Mouse (Mus musculus): ENCODE results near the gene Dkk3. TPM values are rescaled to one million over a fixed set of nuclear protein-coding genes. Genes with fewer than 3 reads are reported as not detected.
A peak's percentile ranks its signal among the peaks of the same experiment; 100 is the strongest.

Gene Dkk3
- polyA plus RNA-seq, 1 experiment from 2014 or later = 26.7 TPM

GRCm38 (mm10) chr7:112127085-112127637 is 31.7 kb downstream of the Dkk3 start:
- H3K4me3 ChIP-seq (ENCODE audit: low read length) = no peak overlapping the region
- H3K4me1 ChIP-seq (ENCODE audit: control insufficient read depth, insufficient read depth, low read length) = no peaks in the 10 kb centered on the region
- no peak overlapping the region for H3K4me2 ChIP-seq (ENCODE audit: low read depth, low read length)
- ATAC-seq = no peak
- H3K36me3 ChIP-seq (ENCODE audit: control insufficient read depth, insufficient read depth, low read length) = no peaks in the 10 kb centered on the region
- no peaks in the 10 kb centered on the region for H3K27me3 ChIP-seq (replicated peaks; ENCODE audit: control insufficient read depth, insufficient read depth, low read length)
- H3K9me3 ChIP-seq (ENCODE audit: control insufficient read depth, low read length) = no peaks in the 10 kb centered on the region
- H3K9ac ChIP-seq (ENCODE audit: low read depth, low read length) = no peak overlapping the region
- 60% methylated on average over 5 of the region's 5 CpGs for WGBS
- no peak overlapping the region for H3K27ac ChIP-seq (ENCODE audit: low read length)

- Histone ChIP-seq H3K9me3 (ENCODE audit: control insufficient read depth, low read length) (no peaks in the 10 kb centered on the region), H3K4me2 (ENCODE audit: low read depth, low read length) (no peak overlapping the region), H3K4me3 (ENCODE audit: low read length) (no peak overlapping the region), H3K27ac (ENCODE audit: low read length) (no peak overlapping the region), H3K9ac (ENCODE audit: low read depth, low read length) (no peak overlapping the region), H3K36me3 (ENCODE audit: control insufficient read depth, insufficient read depth, low read length) (no peaks in the 10 kb centered on the region), H3K4me1 (ENCODE audit: control insufficient read depth, insufficient read depth, low read length) (no peaks in the 10 kb centered on the region), H3K27me3 (replicated peaks; ENCODE audit: control insufficient read depth, insufficient read depth, low read length) (no peaks in the 10 kb centered on the region)
- no peak for ATAC-seq
- WGBS = 86% methylated on average over 7 of the region's 7 CpGs
Observed at GRCm38 (mm10) chr7:112125625-112126260, 33.1 kb downstream of the Dkk3 start.

DNA sequence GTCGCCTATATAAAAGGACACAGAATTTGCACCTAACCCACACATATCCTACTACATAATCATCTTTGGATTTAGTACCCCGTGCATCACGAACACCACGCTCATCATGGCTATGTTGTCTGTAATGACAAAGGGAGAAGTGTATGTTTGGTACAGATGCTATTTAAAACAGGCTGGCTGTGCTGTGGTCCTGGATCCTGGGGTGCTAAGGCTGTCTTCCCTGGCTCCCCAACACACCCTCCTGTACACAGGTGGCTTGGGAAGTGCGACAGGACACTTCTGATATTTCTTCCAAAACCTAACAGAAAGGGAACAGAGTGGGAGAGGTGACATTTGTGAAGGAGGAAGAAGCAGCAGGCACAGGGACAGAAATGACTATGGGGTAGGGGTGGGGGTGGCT is 35.2 kb downstream of the Dkk3 start:
- H3K27ac ChIP-seq (ENCODE audit: low read length) = no peak overlapping the region
- H3K27me3 ChIP-seq (replicated peaks; ENCODE audit: control insufficient read depth, insufficient read depth, low read length) = no peaks in the 10 kb centered on the region
- WGBS = 89% methylated on average over 5 of the region's 5 CpGs
- H3K4me3 ChIP-seq (ENCODE audit: low read length) = no peak overlapping the region
- no peak for ATAC-seq
- no peaks in the 10 kb centered on the region for H3K9me3 ChIP-seq (ENCODE audit: control insufficient read depth, low read length)
- no peak overlapping the region for H3K4me2 ChIP-seq (ENCODE audit: low read depth, low read length)
- H3K36me3 ChIP-seq (ENCODE audit: control insufficient read depth, insufficient read depth, low read length) = no peaks in the 10 kb centered on the region
- H3K4me1 ChIP-seq (ENCODE audit: control insufficient read depth, insufficient read depth, low read length) = no peaks in the 10 kb centered on the region
- H3K9ac ChIP-seq (ENCODE audit: low read depth, low read length) = no peak overlapping the region

DNA sequence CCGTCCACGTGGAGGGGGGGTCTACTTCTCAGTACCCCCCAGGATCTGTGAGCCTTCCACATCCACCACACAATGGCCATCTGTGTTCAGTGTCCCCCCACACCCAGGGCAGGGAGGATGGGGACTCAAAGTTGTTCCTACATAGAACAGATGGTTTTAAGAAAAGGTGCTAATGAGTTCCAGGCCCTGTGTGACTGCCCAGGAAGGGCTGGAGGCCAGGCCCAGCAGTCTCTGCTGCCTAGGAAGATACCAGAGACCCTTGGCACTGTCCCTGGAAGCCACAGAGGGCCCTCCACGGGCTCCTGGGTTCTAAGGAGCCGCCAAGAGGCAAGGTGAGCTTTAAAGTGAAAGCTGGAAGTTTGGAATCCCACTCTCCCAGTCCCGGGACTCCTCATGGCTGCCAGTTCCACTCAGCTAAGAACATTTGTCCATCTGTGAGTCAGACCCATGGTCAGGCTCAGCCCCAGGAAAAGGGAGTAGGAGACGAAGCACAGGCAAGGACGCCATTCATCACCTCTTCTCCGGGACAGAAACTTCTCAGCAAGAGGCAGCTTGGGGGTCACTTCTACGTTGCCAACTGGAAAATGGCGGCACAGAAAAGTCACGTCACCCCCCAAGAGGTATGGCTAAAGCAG is 36.9 kb downstream of the Dkk3 start:
- no peaks in the 10 kb centered on the region for H3K9me3 ChIP-seq (ENCODE audit: control insufficient read depth, low read length)
- WGBS = 77% methylated on average over 11 of the region's 11 CpGs
- H3K27ac ChIP-seq (ENCODE audit: low read length) = no peak overlapping the region
- no peak overlapping the region for H3K9ac ChIP-seq (ENCODE audit: low read depth, low read length)
- no peaks in the 10 kb centered on the region for H3K36me3 ChIP-seq (ENCODE audit: control insufficient read depth, insufficient read depth, low read length)
- H3K4me2 ChIP-seq (ENCODE audit: low read depth, low read length) = no peak overlapping the region
- H3K4me3 ChIP-seq (ENCODE audit: low read length) = no peak overlapping the region
- no peaks in the 10 kb centered on the region for H3K27me3 ChIP-seq (replicated peaks; ENCODE audit: control insufficient read depth, insufficient read depth, low read length)
- ATAC-seq = no peak
- H3K4me1 ChIP-seq (ENCODE audit: control insufficient read depth, insufficient read depth, low read length) = no peaks in the 10 kb centered on the region

GRCm38 (mm10) chr7:112120861-112121810 is 37.7 kb downstream of the Dkk3 start:
- no peaks in the 10 kb centered on the region for H3K27me3 ChIP-seq (replicated peaks; ENCODE audit: control insufficient read depth, insufficient read depth, low read length)
- no peaks in the 10 kb centered on the region for H3K36me3 ChIP-seq (ENCODE audit: control insufficient read depth, insufficient read depth, low read length)
- no peak overlapping the region for H3K4me3 ChIP-seq (ENCODE audit: low read length)
- no peak overlapping the region for H3K9ac ChIP-seq (ENCODE audit: low read depth, low read length)
- 78% methylated on average over 11 of the region's 11 CpGs for WGBS
- H3K4me2 ChIP-seq (ENCODE audit: low read depth, low read length) = no peak overlapping the region
- peak; percentile 36; the same call in 1 of the 2 replicates for ATAC-seq
- no peaks in the 10 kb centered on the region for H3K4me1 ChIP-seq (ENCODE audit: control insufficient read depth, insufficient read depth, low read length)
- no peak overlapping the region for H3K27ac ChIP-seq (ENCODE audit: low read length)
- H3K9me3 ChIP-seq (ENCODE audit: control insufficient read depth, low read length) = no peaks in the 10 kb centered on the region

DNA sequence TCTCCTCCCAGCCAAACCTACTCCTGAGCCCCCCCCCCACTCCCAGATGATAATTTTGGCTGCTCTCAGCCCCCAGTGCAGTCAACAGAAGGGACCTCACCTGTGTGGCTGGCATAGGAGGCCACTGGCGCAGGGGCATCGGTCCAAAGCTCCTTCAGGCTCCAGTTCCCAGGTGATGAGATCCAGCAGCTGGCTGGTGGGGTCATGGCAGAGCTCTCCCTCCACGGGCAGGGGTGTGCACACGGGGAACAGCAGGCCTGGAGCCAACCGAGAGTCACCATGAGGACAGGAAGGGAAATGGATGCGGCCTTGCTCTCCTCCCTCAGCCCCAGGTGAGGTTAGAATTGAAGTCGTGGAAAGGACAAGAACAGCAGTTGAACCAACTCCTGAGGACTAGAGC is 39.6 kb downstream of the Dkk3 start:
- 80% methylated on average over 7 of the region's 7 CpGs for WGBS
- Histone ChIP-seq H3K4me3 (ENCODE audit: low read length) (no peak overlapping the region), H3K4me2 (ENCODE audit: low read depth, low read length) (no peak overlapping the region), H3K36me3 (ENCODE audit: control insufficient read depth, insufficient read depth, low read length) (no peaks in the 10 kb centered on the region), H3K9me3 (ENCODE audit: control insufficient read depth, low read length) (no peaks in the 10 kb centered on the region), H3K27me3 (replicated peaks; ENCODE audit: control insufficient read depth, insufficient read depth, low read length) (no peaks in the 10 kb centered on the region), H3K9ac (ENCODE audit: low read depth, low read length) (no peak overlapping the region), H3K27ac (ENCODE audit: low read length) (no peak overlapping the region), H3K4me1 (ENCODE audit: control insufficient read depth, insufficient read depth, low read length) (no peaks in the 10 kb centered on the region)
- no peak for ATAC-seq

GRCm38 (mm10) chr7:112118086-112118485 is 40.8 kb downstream of the Dkk3 start:
- no peak overlapping the region for H3K9ac ChIP-seq (ENCODE audit: low read depth, low read length)
- H3K4me2 ChIP-seq (ENCODE audit: low read depth, low read length) = no peak overlapping the region
- ATAC-seq = no peak
- WGBS = 88% methylated on average over 7 of the region's 7 CpGs
- no peak overlapping the region for H3K4me3 ChIP-seq (ENCODE audit: low read length)
- H3K27me3 ChIP-seq (replicated peaks; ENCODE audit: control insufficient read depth, insufficient read depth, low read length) = no peaks in the 10 kb centered on the region
- H3K27ac ChIP-seq (ENCODE audit: low read length) = no peak overlapping the region
- H3K36me3 ChIP-seq (ENCODE audit: control insufficient read depth, insufficient read depth, low read length) = no peaks in the 10 kb centered on the region
- H3K9me3 ChIP-seq (ENCODE audit: control insufficient read depth, low read length) = no peaks in the 10 kb centered on the region
- no peaks in the 10 kb centered on the region for H3K4me1 ChIP-seq (ENCODE audit: control insufficient read depth, insufficient read depth, low read length)

- no peaks in the 10 kb centered on the region for H3K36me3 ChIP-seq (ENCODE audit: control insufficient read depth, insufficient read depth, low read length)
- H3K4me2 ChIP-seq (ENCODE audit: low read depth, low read length) = no peak overlapping the region
- no peaks in the 10 kb centered on the region for H3K27me3 ChIP-seq (replicated peaks; ENCODE audit: control insufficient read depth, insufficient read depth, low read length)
- H3K27ac ChIP-seq (ENCODE audit: low read length) = no peak overlapping the region
- H3K4me3 ChIP-seq (ENCODE audit: low read length) = no peak overlapping the region
- H3K9ac ChIP-seq (ENCODE audit: low read depth, low read length) = no peak overlapping the region
- no peaks in the 10 kb centered on the region for H3K4me1 ChIP-seq (ENCODE audit: control insufficient read depth, insufficient read depth, low read length)
- H3K9me3 ChIP-seq (ENCODE audit: control insufficient read depth, low read length) = no peaks in the 10 kb centered on the region
- ATAC-seq = no peak
- WGBS = 89% methylated on average over 7 of the region's 7 CpGs
Observed at GRCm38 (mm10) chr7:112117501-112117900, 41.4 kb downstream of the Dkk3 start.
